Mouse (Mus musculus) intestine, embryonic 14.5 days (tissue): Measurements from ENCODE around the gene 4930404N11Rik. TPM values are rescaled to one million over a fixed set of nuclear protein-coding genes. Genes with fewer than 3 reads are reported as not detected.

Source experiments
- ATAC-seq: fragments of 200-750 bp; cut with Nextera tagmentation; replicated peaks from 2 replicates; pipeline ENCODE4 v1.8.0; 2017; ENCODE audit warnings: low read depth, moderate number of reproducible peaks, moderate TSS enrichment, moderate library complexity; ENCODE audit not compliant: low FRiP score, low TSS enrichment
- DNase-seq: peaks from one replicate; pipeline ENCODE4 v3.0.0-alpha.2; 2018; ENCODE audit warnings: low spot score
- H3K27ac ChIP-seq: fragments of 300-500 bp; sonication (generic); 2 replicates; pipeline ENCODE4 v1.5.1; 2014; ENCODE audit warnings: low read depth, mild to moderate bottlenecking, control low read depth
- H3K27me3 ChIP-seq: fragments of 300-500 bp; sonication (generic); replicated peaks from 2 replicates; pipeline ENCODE4 v1.6.1; 2014; ENCODE audit warnings: low read length, control low read depth; ENCODE audit not compliant: control insufficient read depth, insufficient read depth
- H3K36me3 ChIP-seq: fragments of 300-500 bp; sonication (generic); 2 replicates; pipeline ENCODE4 v1.6.1; 2014; ENCODE audit warnings: low read length, control low read depth; ENCODE audit not compliant: control insufficient read depth, insufficient read depth
- H3K4me1 ChIP-seq: fragments of 300-500 bp; sonication (generic); replicated peaks from 2 replicates; pipeline ENCODE4 v1.6.1; 2014; ENCODE audit warnings: low read length, control low read depth, mixed read lengths; ENCODE audit not compliant: control insufficient read depth, insufficient read depth
- H3K4me2 ChIP-seq: fragments of 300-500 bp; sonication (generic); 2 replicates; pipeline ENCODE4 v1.6.1; 2014; ENCODE audit warnings: low read length
- H3K4me3 ChIP-seq: fragments of 300-500 bp; sonication (generic); 2 replicates; pipeline ENCODE4 v1.5.1; 2014; ENCODE audit warnings: low read depth, low read length, control low read depth, mixed read lengths
- H3K9ac ChIP-seq: fragments of 300-500 bp; sonication (generic); 2 replicates; pipeline ENCODE4 v1.6.1; 2014; ENCODE audit warnings: mild to moderate bottlenecking, low read length
- H3K9me3 ChIP-seq: fragments of 300-500 bp; sonication (generic); 2 replicates; pipeline ENCODE4 v1.6.1; 2016; ENCODE audit warnings: low read length, control low read depth; ENCODE audit not compliant: control insufficient read depth
- WGBS: fragments of 180-500 bp; shearing (Covaris S2); extraction: QIAGEN DNeasy Blood & Tissue Kit; methylation state at CpG from one replicate; pipeline ENCODE4 v1.1.7; 2014; 5-methylcytosine and 5-hydroxymethylcytosine counted together
- polyA plus RNA-seq: library from polyadenylated mRNA; unstranded; fragments of >200 nt; fragmentation: Nextera tagmentation; extraction: Ambion mirVana; gene quantifications from 2 replicates; pipeline ENCODE4 v1.2.1, GENCODE M21; 2014

The 4930404N11Rik gene
- polyA plus RNA-seq, 1 experiment from 2014 or later: 0.58 TPM

DNA sequence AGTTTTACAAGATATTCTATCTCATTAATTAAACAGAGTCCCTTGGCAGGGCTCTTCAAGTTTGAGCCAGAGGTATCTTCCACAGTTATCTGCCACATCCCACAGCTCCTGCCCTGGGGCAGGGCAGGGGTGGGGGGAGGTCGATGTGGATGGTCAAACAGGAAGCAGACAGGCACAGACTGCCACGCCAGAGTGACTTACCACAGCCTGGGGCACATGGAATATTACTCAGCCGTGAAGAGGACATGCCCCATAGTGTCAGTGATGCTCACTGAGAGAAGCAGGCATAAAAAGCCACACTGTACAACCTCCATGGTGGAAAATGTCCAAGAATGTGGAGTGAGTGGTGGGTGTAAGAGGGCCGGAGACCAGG, 20.5 kb downstream of the 4930404N11Rik start:
- Histone ChIP-seq H3K27ac (no peak overlapping the region), H3K9me3 (no peaks in the 10 kb centered on the region), H3K9ac (no peak overlapping the region), H3K4me1 (peaks cover 34% of the 10 kb centered on the region), H3K4me3 (no peak overlapping the region), H3K27me3 (peaks cover 33% of the 10 kb centered on the region), H3K36me3 (peaks cover 6% of the 10 kb centered on the region), H3K4me2 (no peak overlapping the region)
- DNase-seq (no peak), ATAC-seq (no peak)
- 89% methylated on average over 4 of the region's 4 CpGs for WGBS

DNA sequence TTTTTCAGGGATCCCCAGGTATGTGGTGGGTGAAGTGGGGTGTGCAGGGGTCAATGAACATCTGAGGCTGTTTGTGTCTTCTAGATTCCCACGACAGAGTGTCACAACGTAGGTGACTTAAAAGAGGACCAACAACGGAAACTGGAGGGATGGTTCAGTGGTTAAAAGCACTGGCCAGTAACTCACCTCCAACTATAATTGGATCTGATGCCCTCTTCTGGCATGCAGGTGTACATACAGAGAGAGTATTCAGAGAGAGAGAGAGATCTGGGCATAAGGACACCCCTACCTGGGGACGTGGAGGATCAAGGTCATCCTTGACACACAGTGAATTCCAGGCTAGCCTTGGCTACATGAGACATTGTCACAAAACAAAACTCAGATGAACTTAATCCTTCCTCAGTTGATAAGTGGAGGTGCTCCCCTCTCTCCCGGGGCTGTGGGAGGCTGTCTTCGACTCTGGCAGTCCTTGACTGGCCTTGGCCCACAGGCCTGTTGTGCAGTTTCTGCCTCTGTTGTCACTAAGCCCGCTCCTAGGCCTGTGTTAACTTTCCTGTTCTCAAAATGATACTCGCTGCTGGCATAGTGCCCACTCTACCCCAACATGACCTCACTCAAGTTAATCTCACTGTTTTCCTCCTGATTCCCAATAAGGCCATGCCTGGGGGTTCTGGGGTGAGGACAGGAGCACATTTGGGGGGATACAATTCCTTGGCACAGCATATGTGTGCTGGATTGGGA, 21.0 kb downstream of the 4930404N11Rik start:
- H3K27me3 ChIP-seq: peaks cover 33% of the 10 kb centered on the region
- DNase-seq (no peak), ATAC-seq (no peak)
- no peaks in the 10 kb centered on the region for H3K9me3 ChIP-seq
- H3K4me1 ChIP-seq: peaks cover 32% of the 10 kb centered on the region
- H3K36me3 ChIP-seq: peaks cover 6% of the 10 kb centered on the region
- WGBS: 51% methylated on average over 8 of the region's 8 CpGs
- H3K4me3 ChIP-seq: no peak overlapping the region
- no peak overlapping the region for H3K9ac ChIP-seq
- no peak overlapping the region for H3K4me2 ChIP-seq
- no peak overlapping the region for H3K27ac ChIP-seq

DNA sequence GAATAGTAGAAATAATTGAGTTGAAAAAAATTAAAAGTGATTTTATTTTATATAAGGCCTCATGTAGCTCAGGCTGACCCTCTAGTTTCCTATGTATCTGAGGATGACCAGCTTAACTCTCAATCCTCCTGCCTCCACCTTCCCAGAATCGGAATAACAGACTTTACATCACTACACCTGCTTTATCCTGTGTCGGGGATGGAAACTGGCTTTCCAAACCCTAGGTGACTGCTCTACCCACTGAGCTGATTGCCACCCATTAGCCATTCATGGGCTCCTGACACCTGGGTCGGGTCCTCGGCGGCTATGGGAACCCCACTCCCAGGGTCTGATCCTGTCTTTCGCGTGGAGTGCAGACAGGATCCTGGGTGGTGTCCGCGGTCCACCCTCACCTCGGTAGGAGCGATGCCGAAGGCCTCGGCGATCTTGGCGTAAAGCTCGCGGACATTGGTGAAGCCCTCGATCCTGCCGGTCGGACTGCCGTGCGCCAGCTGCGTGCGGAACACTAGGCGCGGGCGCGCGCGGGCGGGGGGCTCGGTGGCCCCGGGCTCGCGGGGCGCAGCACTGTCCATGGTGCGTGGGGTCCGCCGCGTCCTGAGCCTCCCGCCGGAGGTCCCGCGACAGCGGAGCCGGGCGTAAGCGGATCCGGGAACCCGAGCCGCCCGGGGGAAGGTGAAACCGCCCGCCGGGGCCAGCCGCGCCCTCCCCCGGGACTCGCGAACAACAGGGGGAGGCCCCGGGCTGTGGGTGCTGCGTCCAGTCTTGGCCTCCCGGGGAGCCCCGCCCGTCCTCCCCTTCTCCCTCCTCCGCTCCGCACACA, 22.7 kb downstream of the 4930404N11Rik start, which contains the start of gene Gipc3:
Gene Gipc3, minus strand, starts transcription at position 581 of the 820 bp plus-strand sequence.
- Histone ChIP-seq H3K27ac (no peak within 1 kb of the TSS), H3K4me2 (peak within 1 kb of the TSS; percentile 84), H3K36me3 (peaks cover 6% of the 10 kb centered on the region), H3K9me3 (no peaks in the 10 kb centered on the region), H3K4me3 (peak within 1 kb of the TSS; percentile 44), H3K27me3 (peaks cover 33% of the 10 kb centered on the region), H3K4me1 (peaks cover 22% of the 10 kb centered on the region), H3K9ac (peak within 1 kb of the TSS; percentile 48)
- ATAC-seq (no peak), DNase-seq (no peak)
- 4% methylated on average over 56 of the region's 67 CpGs for WGBS

DNA sequence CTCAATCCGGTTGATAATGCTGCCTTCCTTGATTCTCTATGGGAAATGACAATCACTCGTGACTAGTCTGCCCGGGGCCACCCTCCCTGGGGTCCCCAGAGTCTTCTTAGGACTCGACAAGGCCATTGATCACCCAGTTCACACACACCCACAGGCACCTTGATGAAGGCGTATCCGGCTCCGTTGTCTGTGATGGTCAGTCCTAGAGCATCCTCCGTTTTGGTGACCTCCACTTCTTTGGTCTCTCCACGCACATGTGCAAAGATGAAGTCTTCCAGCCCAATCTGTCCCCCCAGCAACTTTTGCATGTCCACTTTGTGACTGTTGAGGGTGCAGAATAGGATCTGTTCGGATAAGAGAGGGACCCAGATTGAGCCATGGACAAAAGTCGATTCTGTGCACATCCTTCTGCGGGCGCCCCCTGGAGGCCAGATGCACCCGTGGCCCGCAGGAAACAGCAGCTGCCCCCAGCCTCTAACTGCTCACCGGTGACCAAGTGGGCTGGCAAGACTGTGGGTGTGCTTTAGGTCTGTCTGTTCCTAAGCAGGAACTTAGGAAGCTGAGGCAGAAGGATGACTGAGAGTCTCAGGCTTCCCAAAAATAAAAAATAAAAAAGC, 24.2 kb downstream of the 4930404N11Rik start:
- WGBS: 34% methylated on average over 16 of the region's 16 CpGs
- peaks cover 15% of the 10 kb centered on the region for H3K4me1 ChIP-seq
- H3K27me3 ChIP-seq: peaks cover 36% of the 10 kb centered on the region
- DNase-seq: peak; percentile 87
- no peak overlapping the region for H3K4me3 ChIP-seq
- no peak overlapping the region for H3K9ac ChIP-seq
- H3K9me3 ChIP-seq: no peaks in the 10 kb centered on the region
- no peak overlapping the region for H3K4me2 ChIP-seq
- no peaks in the 10 kb centered on the region for H3K36me3 ChIP-seq
- H3K27ac ChIP-seq: no peak overlapping the region
- ATAC-seq: no peak

DNA sequence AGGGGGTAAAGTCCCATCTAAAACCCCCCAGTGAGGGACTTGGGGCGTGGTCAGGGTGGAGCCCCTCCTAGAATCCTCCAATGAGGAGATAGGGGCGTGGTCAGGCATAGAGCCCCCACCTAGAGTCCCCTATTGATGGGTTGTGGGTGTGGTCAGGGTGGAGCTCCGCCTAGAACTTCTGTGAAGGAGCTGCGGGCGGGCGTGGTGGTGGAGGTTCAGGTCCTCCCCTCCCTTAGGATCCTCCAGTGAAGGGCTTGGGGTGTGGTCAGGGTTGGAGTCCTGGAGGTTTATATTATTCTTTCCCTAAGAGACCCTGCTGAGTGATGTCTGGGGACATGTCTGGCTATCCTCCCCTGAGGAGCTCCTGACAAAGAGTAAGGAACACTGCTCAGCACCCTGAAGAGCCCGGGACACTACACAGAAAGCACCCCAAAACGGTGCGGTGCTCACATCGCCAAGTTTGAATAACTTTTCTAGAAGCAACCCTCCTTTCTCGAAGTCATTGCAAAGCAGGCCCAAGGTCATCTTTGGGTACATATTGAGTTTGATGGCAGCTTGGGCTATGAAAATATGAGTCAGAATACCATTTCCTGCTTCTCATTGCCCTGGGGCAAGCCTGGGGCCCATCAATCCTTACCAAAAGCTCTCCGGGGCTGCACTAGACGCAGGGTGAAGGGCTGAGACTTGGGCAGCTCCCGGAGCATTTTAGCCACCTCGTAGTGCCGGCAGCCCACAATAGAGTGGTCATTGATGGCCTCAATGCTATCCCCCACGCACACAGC, 24.9 kb downstream of the 4930404N11Rik start:
- Histone ChIP-seq H3K4me2 (no peak overlapping the region), H3K9me3 (no peaks in the 10 kb centered on the region), H3K4me3 (no peak overlapping the region), H3K27ac (no peak overlapping the region), H3K36me3 (no peaks in the 10 kb centered on the region), H3K4me1 (peaks cover 19% of the 10 kb centered on the region), H3K27me3 (peaks cover 36% of the 10 kb centered on the region), H3K9ac (no peak overlapping the region)
- no peak for ATAC-seq
- WGBS: 43% methylated on average over 17 of the region's 17 CpGs
- no peak for DNase-seq

DNA sequence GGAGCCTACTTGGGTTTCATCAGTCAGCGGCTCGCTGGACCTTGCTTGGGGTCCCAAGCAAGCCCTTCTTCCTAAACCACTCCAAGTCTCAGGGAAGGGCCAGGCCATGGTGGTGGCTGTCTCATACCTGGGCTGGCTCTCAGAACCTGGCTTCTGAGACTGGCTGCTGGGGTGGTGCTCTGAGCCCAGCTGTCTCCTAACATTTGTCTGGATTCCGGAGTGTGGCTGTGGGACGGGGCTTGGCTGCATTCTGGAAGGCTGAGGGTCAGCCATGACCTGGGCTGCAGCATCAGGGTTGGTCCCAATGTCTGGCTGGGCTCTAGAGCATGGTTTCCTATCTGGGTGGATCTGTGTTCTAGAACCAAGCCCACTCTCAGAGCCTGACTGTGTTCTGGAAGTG, 29.1 kb downstream of the 4930404N11Rik start:
- no peak overlapping the region for H3K4me2 ChIP-seq
- H3K4me1 ChIP-seq: peaks cover 31% of the 10 kb centered on the region
- no peak for DNase-seq
- H3K9me3 ChIP-seq: no peaks in the 10 kb centered on the region
- 89% methylated on average over 4 of the region's 4 CpGs for WGBS
- H3K27ac ChIP-seq: peak overlapping the region; percentile 80; the same call in 1 of the 2 replicates
- no peak overlapping the region for H3K4me3 ChIP-seq
- no peaks in the 10 kb centered on the region for H3K36me3 ChIP-seq
- H3K9ac ChIP-seq: no peak overlapping the region
- ATAC-seq: no peak
- H3K27me3 ChIP-seq: peaks cover 9% of the 10 kb centered on the region; the same call in 1 of the 2 replicates

DNA sequence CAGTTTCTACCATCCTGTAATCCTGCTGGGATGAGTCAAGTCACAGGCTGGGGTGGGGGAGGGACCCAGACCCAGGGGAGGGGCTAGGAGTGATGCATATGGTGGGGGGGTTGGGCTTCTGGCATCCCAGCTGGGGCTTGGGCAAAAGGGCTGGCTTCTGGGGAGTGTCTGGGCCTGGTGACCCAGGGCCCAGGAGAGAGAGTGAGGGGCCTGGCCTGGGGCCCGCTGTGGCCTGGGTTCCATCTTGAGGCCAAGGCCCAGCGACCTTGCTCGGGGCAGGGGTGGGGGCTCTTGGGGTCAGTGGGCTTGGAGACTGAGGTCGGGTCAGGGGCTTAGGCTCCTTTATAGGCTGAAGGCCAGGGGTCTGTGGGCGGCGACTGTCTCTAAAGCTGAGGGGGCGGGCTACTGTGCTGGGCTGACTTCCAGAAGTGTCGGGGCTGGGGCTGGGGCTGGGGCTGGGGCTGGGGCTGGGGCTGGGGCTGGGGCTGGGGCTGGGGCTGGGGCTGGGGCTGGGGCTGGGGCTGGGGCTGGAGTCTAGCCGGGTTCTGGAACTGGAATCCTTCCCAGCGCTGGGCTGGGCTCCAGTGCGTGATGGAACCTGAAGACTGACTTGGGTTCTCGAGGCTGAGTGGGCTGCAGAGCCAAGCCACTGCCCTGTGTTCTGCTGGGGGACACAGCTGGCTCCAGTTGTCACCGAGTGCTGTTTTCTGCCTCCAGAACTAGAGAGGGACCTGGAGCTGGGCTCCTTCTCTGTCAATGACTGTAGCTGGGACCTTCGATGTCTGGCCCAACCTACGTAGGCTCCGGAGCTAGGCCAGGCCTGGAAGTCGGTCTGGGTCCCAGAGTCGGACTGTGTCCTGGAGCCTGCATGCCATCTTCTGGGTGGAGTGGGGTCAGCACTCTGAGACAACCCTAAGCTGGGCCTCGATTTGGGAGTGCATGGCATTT, 29.9 kb downstream of the 4930404N11Rik start:
- Histone ChIP-seq H3K9ac (peak overlapping the region; percentile 11; the same call in 1 of the 2 replicates), H3K36me3 (no peaks in the 10 kb centered on the region), H3K27me3 (peaks cover 9% of the 10 kb centered on the region; the same call in 1 of the 2 replicates), H3K4me1 (peaks cover 28% of the 10 kb centered on the region), H3K4me2 (peak overlapping the region; percentile 31; the same call in 1 of the 2 replicates), H3K4me3 (0 out of 2 replicates have a peak overlapping the region, but pooled peaks have one; percentile 6), H3K9me3 (no peaks in the 10 kb centered on the region), H3K27ac (peak overlapping the region; percentile 80)
- 43% methylated on average over 19 of the region's 19 CpGs for whole genome bisulfite sequencing
- DNase-seq (no peak), ATAC-seq (peak; percentile 33; the same call in 1 of the 2 replicates)
